Comparison of ENCODE assay signal across 20 mouse cellular contexts in the genomic region with DNA sequence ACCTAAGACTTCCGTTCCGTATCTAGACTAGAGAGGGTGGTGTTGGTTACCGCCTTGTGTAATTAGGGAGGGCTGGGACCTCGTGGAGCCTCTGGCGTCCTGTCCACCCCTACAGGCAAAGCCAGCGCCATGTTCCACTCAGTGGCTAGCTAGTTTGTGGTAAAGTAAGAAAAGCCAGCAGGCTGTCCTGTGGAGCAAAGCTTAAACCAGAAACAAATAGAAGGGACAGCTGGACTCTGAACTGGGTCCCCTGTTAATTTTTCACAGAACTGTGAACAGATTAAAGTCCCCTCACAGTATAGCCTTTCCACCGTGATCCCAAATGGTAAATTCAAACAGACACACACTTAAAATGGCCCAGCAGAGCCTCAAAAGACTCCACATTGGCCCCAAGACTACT. TPM values are rescaled to one million over a fixed set of nuclear protein-coding genes. Genes with fewer than 3 reads are reported as not detected.
DNase-seq lines count a peak whose midpoint lies in the region; ATAC-seq and TF ChIP-seq lines count a peak whose summit lies in the region.
"Had no signal": no experiment of that assay in that cellular context is flagged by ENCODE, and none has a peak within 500 bp of the region (broad histone marks: within the 10 kb centered on the region; RNA-seq: fewer than 3 reads in every experiment).

No protein-coding gene starts in this region.

- DNase-seq in hindbrain, embryonic 14.5 days (ENCODE audit: low spot score), result no peak
- peak; percentile 73 to 78 for DNase-seq in kidney, adult 8-10 months
- peak; percentile 64 to 78 for DNase-seq in kidney, postnatal 25 days
- DNase-seq in lung, postnatal 10 days, result no peak
- DNase-seq in cerebellum, adult 2 months, result no peak
- DNase-seq in heart, adult 8-10 months (ENCODE audit: low spot score), result no peak
- DNase-seq: adrenal gland, postnatal 10 days; cerebellum, postnatal 25 days; embryo, embryonic 11 days; gastrocnemius, adult 2 months; thymus, postnatal 4 days had no signal

- TF ChIP-seq POLR2A in cerebellum, adult 2 months (IDR thresholded peaks at IDR 0.05; ENCODE audit: borderline replicate concordance, insufficient read depth, low read length), result no peak

- H3K9me3 ChIP-seq in hindbrain, embryonic 12.5 days (replicated peaks), result no peaks in the 10 kb centered on the region
- H3K9me3 ChIP-seq in hindbrain, embryonic 14.5 days (ENCODE audit: control insufficient read depth, low read length), result no peaks in the 10 kb centered on the region
- H3K9me3 ChIP-seq in liver, embryonic 16.5 days (replicated peaks; ENCODE audit: control insufficient read depth, low read length), result no peaks in the 10 kb centered on the region
- H3K9me3 ChIP-seq: embryonic facial prominence, embryonic 15.5 days; forebrain, embryonic 10.5 days; limb, embryonic 15.5 days; midbrain, embryonic 15.5 days; neural tube, embryonic 15.5 days had no signal

- no peak overlapping the region for H3K4me3 ChIP-seq in hindbrain, embryonic 12.5 days
- H3K4me3 ChIP-seq in hindbrain, embryonic 14.5 days (replicated peaks; ENCODE audit: low read length), result no peak overlapping the region
- no peak overlapping the region for H3K4me3 ChIP-seq in liver, embryonic 16.5 days (ENCODE audit: low read depth, low read length)
- no peak overlapping the region for H3K4me3 ChIP-seq in cerebellum, adult 2 months (replicated peaks; ENCODE audit: insufficient read depth, low read depth, low read length)
- H3K4me3 ChIP-seq: embryonic facial prominence, embryonic 15.5 days; forebrain, embryonic 10.5 days; gastrocnemius, adult 2 months; limb, embryonic 15.5 days; midbrain, embryonic 15.5 days; neural tube, embryonic 15.5 days had no signal

- 0 out of 2 replicates have a peak, but pooled peaks cover 3% of the 10 kb centered on the region for H3K36me3 ChIP-seq in hindbrain, embryonic 12.5 days
- H3K36me3 ChIP-seq in hindbrain, embryonic 14.5 days (replicated peaks; ENCODE audit: control insufficient read depth, insufficient read depth), result no peaks in the 10 kb centered on the region
- H3K36me3 ChIP-seq in liver, embryonic 16.5 days (ENCODE audit: control insufficient read depth, insufficient read depth), result no peaks in the 10 kb centered on the region
- H3K36me3 ChIP-seq: embryonic facial prominence, embryonic 15.5 days; limb, embryonic 15.5 days; midbrain, embryonic 15.5 days; neural tube, embryonic 15.5 days had no signal

- H3K9ac ChIP-seq in hindbrain, embryonic 12.5 days, result 0 out of 2 replicates have a peak overlapping the region, but pooled peaks have one; percentile 13
- H3K9ac ChIP-seq in hindbrain, embryonic 14.5 days, result no peak overlapping the region
- H3K9ac ChIP-seq in liver, embryonic 16.5 days (ENCODE audit: low read depth, low read length), result peak overlapping the region; percentile 37; the same call in 1 of the 2 replicates
- H3K9ac ChIP-seq: embryonic facial prominence, embryonic 15.5 days; limb, embryonic 15.5 days; midbrain, embryonic 15.5 days; neural tube, embryonic 15.5 days had no signal

- peaks cover 20% of the 10 kb centered on the region for H3K4me1 ChIP-seq in hindbrain, embryonic 12.5 days
- peaks cover 18% of the 10 kb centered on the region for H3K4me1 ChIP-seq in hindbrain, embryonic 14.5 days (replicated peaks; ENCODE audit: control insufficient read depth, insufficient read depth, low read length)
- H3K4me1 ChIP-seq in liver, embryonic 16.5 days (ENCODE audit: control insufficient read depth, low read depth, low read length), result peaks cover 26% of the 10 kb centered on the region
- H3K4me1 ChIP-seq in cerebellum, adult 2 months (ENCODE audit: control insufficient read depth, insufficient read depth, low read length), result no peaks in the 10 kb centered on the region

- H3K4me2 ChIP-seq in hindbrain, embryonic 12.5 days (replicated peaks), result no peak overlapping the region
- no peak overlapping the region for H3K4me2 ChIP-seq in hindbrain, embryonic 14.5 days (replicated peaks)
- H3K4me2 ChIP-seq in liver, embryonic 16.5 days (ENCODE audit: low read depth, low read length), result 0 out of 2 replicates have a peak overlapping the region, but pooled peaks have one; percentile 7
- H3K4me2 ChIP-seq: embryonic facial prominence, embryonic 15.5 days; limb, embryonic 15.5 days; midbrain, embryonic 15.5 days; neural tube, embryonic 15.5 days had no signal

- no peak for TF ChIP-seq CTCF in cerebellum, adult 2 months (IDR thresholded peaks at IDR 0.05; ENCODE audit: borderline replicate concordance, insufficient read depth, low read depth, low read length)

- H3K27ac ChIP-seq in hindbrain, embryonic 12.5 days, result no peak overlapping the region
- no peak overlapping the region for H3K27ac ChIP-seq in hindbrain, embryonic 14.5 days
- peak overlapping the region; percentile 88 for H3K27ac ChIP-seq in liver, embryonic 16.5 days (ENCODE audit: low read length)
- H3K27ac ChIP-seq in cerebellum, adult 2 months (ENCODE audit: insufficient read depth, low read length), result no peak overlapping the region
- H3K27ac ChIP-seq: embryonic facial prominence, embryonic 15.5 days; forebrain, embryonic 10.5 days; gastrocnemius, adult 2 months; limb, embryonic 15.5 days; midbrain, embryonic 15.5 days; neural tube, embryonic 15.5 days had no signal

- 81% methylated on average over 7 of the region's 7 CpGs for WGBS in hindbrain, embryonic 12.5 days
- 77% methylated on average over 7 of the region's 7 CpGs for WGBS in hindbrain, embryonic 14.5 days
- WGBS in liver, embryonic 16.5 days (ENCODE audit: insufficient replicate concordance), result 54% methylated on average over 7 of the region's 7 CpGs
- 69% methylated on average over 7 of the region's 7 CpGs for WGBS in cerebellum, adult 2 months

- no peak for ATAC-seq in hindbrain, embryonic 12.5 days (ENCODE audit: low FRiP score)
- no peak for ATAC-seq in hindbrain, embryonic 14.5 days (ENCODE audit: low FRiP score)
- no peak for ATAC-seq in liver, embryonic 16.5 days (ENCODE audit: low read depth)
- ATAC-seq: CD4-positive, CD25-positive, alpha-beta regulatory T cell, adult 4 months; midbrain, embryonic 15.5 days; Patski had no signal

- peaks cover 27% of the 10 kb centered on the region for H3K27me3 ChIP-seq in hindbrain, embryonic 12.5 days
- no peaks in the 10 kb centered on the region for H3K27me3 ChIP-seq in hindbrain, embryonic 14.5 days (ENCODE audit: control insufficient read depth, insufficient read depth, low read length)
- no peaks in the 10 kb centered on the region for H3K27me3 ChIP-seq in liver, embryonic 16.5 days (ENCODE audit: control insufficient read depth, insufficient read depth, low read depth, low read length)
- H3K27me3 ChIP-seq in cerebellum, adult 2 months (ENCODE audit: control insufficient read depth, insufficient read depth, low read length), result no peaks in the 10 kb centered on the region; the same call in 1 of the 2 replicates
- H3K27me3 ChIP-seq: embryonic facial prominence, embryonic 15.5 days; Patski had no signal

RNA-seq across cellular contexts. Expression of gene Clic4, which starts 2.1 kb away (rescaled TPM):
- 159 TPM in 2 replicates for polyA plus RNA-seq in hindbrain, embryonic 12.5 days (2016; fragmentation: Nextera tagmentation; extraction: Ambion mirVana)
- 43.2 and 50.4 TPM in 2 replicates for polyA plus RNA-seq in hindbrain, embryonic 14.5 days (2014; fragmentation: Nextera tagmentation; extraction: Ambion mirVana)
- 109 and 110 TPM in 2 replicates for polyA plus RNA-seq in liver, embryonic 16.5 days (2015; fragmentation: Nextera tagmentation; extraction: Ambion mirVana)
- polyA plus RNA-seq in cerebellum, adult 2 months (2012; rRNA removed), result 92.3 and 98.4 TPM in 2 replicates
- 100 to 1,000 TPM; 236 to 258 (median 249) TPM for total RNA-seq in heart, adult 8-10 months (2022)

Comparison
In these comparisons a context has a peak if more than half of its experiments do, and no peak if none do; other contexts are left out.
1. DNase-seq: peak in kidney, adult 8-10 months (2 of 2) and kidney, postnatal 25 days (2 of 2); none in hindbrain, embryonic 14.5 days (single experiment), lung, postnatal 10 days (single experiment), cerebellum, adult 2 months (0 of 2) and heart, adult 8-10 months (single experiment).